Mouse (Mus musculus) bone marrow macrophage, adult 2 months (primary cell): ENCODE measurements at regions not wholly inside any gene's neighbourhood (a gene's known extent, or its start where the extent isn't known, plus 50 kb on each side); places are given as distances from the start of the nearest gene placed in this dataset.

Source experiments
- CTCF ChIP-seq: IDR thresholded peaks from 2 replicates; pipeline ENCODE4 v1.5.1; 2012; ENCODE audit warnings: low read depth, mild to moderate bottlenecking, low read length, moderate library complexity
- POLR2A ChIP-seq: IDR thresholded peaks from 2 replicates; pipeline ENCODE4 v1.6.1; 2012; ENCODE audit warnings: mild to moderate bottlenecking, low read depth, low read length, borderline replicate concordance

GRCm38 (mm10) chr16:30160399-30160798 lies 96.2 kb downstream of the Hes1 start:
- TF ChIP-seq CTCF (no peak), POLR2A (no peak)
